Mouse (Mus musculus) kidney, embryonic 15.5 days (tissue): ENCODE data around the gene Duoxa1. TPM values are rescaled to one million over a fixed set of nuclear protein-coding genes. Genes with fewer than 3 reads are reported as not detected.

Experiments used
- ATAC-seq: fragments of 200-750 bp; cut with Nextera tagmentation; replicated peaks from 2 replicates; pipeline ENCODE4 v1.8.0; 2017; ENCODE audit warnings: moderate TSS enrichment; ENCODE audit not compliant: low FRiP score
- H3K27ac ChIP-seq: fragments of 300-500 bp; sonication (generic); 2 replicates; pipeline ENCODE4 v1.5.1; 2015; ENCODE audit warnings: mild to moderate bottlenecking, inconsistent platforms
- H3K27me3 ChIP-seq: fragments of 300-500 bp; sonication (generic); 2 replicates; pipeline ENCODE4 v1.6.1; 2015; ENCODE audit warnings: inconsistent platforms
- H3K36me3 ChIP-seq: fragments of 300-500 bp; sonication (generic); 2 replicates; pipeline ENCODE4 v1.6.1; 2015; ENCODE audit warnings: inconsistent platforms
- H3K4me1 ChIP-seq: fragments of 300-500 bp; sonication (generic); 2 replicates; pipeline ENCODE4 v1.6.1; 2015; ENCODE audit warnings: inconsistent platforms
- H3K4me2 ChIP-seq: fragments of 300-500 bp; sonication (generic); 2 replicates; pipeline ENCODE4 v1.6.1; 2015; ENCODE audit warnings: moderate library complexity, mild to moderate bottlenecking, inconsistent platforms
- H3K4me3 ChIP-seq: fragments of 300-500 bp; sonication (generic); replicated peaks from 2 replicates; pipeline ENCODE4 v1.5.1; 2015; ENCODE audit warnings: mild to moderate bottlenecking, inconsistent platforms
- H3K9ac ChIP-seq: fragments of 300-500 bp; sonication (generic); 2 replicates; pipeline ENCODE4 v1.6.1; 2015; ENCODE audit warnings: mild to moderate bottlenecking, inconsistent platforms
- H3K9me3 ChIP-seq: fragments of 300-500 bp; sonication (generic); replicated peaks from 2 replicates; pipeline ENCODE4 v1.6.1; 2016; ENCODE audit warnings: inconsistent platforms
- WGBS: fragments of 180-500 bp; shearing (Covaris S2); methylation state at CpG from one replicate; pipeline ENCODE4 v1.1.7; 2015; ENCODE audit warnings: mixed read lengths; 5-methylcytosine and 5-hydroxymethylcytosine counted together
- polyA plus RNA-seq: library from polyadenylated mRNA; unstranded; fragments of >200 nt; fragmentation: Nextera tagmentation; extraction: Ambion mirVana; gene quantifications from 2 replicates; pipeline ENCODE4 v1.2.1, GENCODE M21; 2015

The Duoxa1 gene
- polyA plus RNA-seq: 0.10 TPM in 1 of 2 replicates, not detected in the other

DNA sequence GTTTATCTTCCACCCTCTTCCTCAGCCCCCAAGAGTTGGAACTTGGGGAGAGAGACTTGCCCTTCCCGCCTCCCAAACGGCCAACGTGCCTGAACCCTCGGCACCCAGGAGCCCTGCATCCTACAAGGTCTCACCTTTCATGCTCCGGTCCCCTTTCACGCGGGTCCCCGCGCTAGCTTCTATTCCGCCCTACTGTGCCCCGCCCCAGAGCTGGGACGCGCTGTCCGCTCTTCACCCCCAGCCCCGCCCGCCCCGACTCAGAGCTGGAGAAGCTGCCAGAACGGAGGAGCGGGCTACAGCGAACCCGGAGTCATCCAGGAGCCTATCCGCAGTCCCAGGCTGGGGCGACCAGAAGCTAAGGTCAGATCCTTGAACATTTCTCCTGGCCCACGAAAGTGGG lies at the start of gene Duoxa1:
Gene Duoxa1, minus strand, starts transcription at position 195 of the 400 bp plus-strand sequence.
- H3K4me3 ChIP-seq: peak within 1 kb of the TSS; percentile 33
- H3K9me3 ChIP-seq: no peaks in the 10 kb centered on the region
- H3K27ac ChIP-seq: no peak within 1 kb of the TSS
- 0 out of 2 replicates have a peak, but pooled peaks have one; percentile 65 for ATAC-seq
- peak within 1 kb of the TSS; percentile 58 for H3K4me2 ChIP-seq
- H3K27me3 ChIP-seq: peaks cover 74% of the 10 kb centered on the region
- H3K36me3 ChIP-seq: no peaks in the 10 kb centered on the region
- peaks cover 11% of the 10 kb centered on the region for H3K4me1 ChIP-seq
- 2% methylated on average over 24 of the region's 24 CpGs for WGBS
- H3K9ac ChIP-seq: no peak within 1 kb of the TSS

GRCm38 (mm10) chr2:122362622-122363523 lies 49.3 kb upstream of the Duoxa1 start:
- 86% methylated on average over 13 of the region's 13 CpGs for WGBS
- Histone ChIP-seq H3K27ac (no peak overlapping the region), H3K4me1 (peaks cover 24% of the 10 kb centered on the region), H3K27me3 (no peaks in the 10 kb centered on the region), H3K4me3 (no peak overlapping the region), H3K4me2 (no peak overlapping the region), H3K9me3 (no peaks in the 10 kb centered on the region), H3K36me3 (peaks cover 12% of the 10 kb centered on the region), H3K9ac (no peak overlapping the region)
- ATAC-seq: no peak

GRCm38 (mm10) chr2:122361868-122362621 lies 48.5 kb upstream of the Duoxa1 start:
- 52% methylated on average over 10 of the region's 10 CpGs for WGBS
- H3K4me2 ChIP-seq: no peak overlapping the region
- ATAC-seq: no peak
- no peak overlapping the region for H3K27ac ChIP-seq
- no peaks in the 10 kb centered on the region for H3K9me3 ChIP-seq
- H3K27me3 ChIP-seq: no peaks in the 10 kb centered on the region
- H3K36me3 ChIP-seq: peaks cover 17% of the 10 kb centered on the region
- peaks cover 16% of the 10 kb centered on the region for H3K4me1 ChIP-seq
- H3K9ac ChIP-seq: no peak overlapping the region
- H3K4me3 ChIP-seq: no peak overlapping the region

GRCm38 (mm10) chr2:122361181-122361580 lies 47.7 kb upstream of the Duoxa1 start:
- Histone ChIP-seq H3K9me3 (no peaks in the 10 kb centered on the region), H3K27me3 (no peaks in the 10 kb centered on the region), H3K4me2 (no peak overlapping the region), H3K9ac (no peak overlapping the region), H3K36me3 (peaks cover 25% of the 10 kb centered on the region), H3K4me3 (no peak overlapping the region), H3K4me1 (peaks cover 7% of the 10 kb centered on the region; the same call in 1 of the 2 replicates), H3K27ac (no peak overlapping the region)
- WGBS: 87% methylated on average over 6 of the region's 6 CpGs
- ATAC-seq: no peak

DNA sequence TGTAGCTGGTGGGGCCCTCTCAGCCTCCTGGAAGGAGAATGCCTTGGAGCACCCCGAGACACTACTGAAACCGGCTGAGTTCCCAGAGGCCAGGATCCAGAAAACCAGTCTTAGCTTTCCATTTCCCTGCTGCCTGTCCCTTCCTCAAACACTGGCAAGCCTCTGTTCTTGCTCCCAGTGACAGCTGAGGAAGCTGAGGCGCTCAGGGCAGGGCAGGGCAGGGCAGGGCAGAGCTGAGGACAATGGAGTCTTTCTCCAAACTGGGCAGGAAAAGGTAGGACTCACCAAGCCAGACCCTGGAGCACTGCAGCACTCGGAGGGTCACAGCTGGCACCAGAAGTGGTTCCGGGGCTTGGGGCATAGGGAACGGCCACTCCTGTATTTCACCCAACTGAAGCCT lies 46.8 kb upstream of the Duoxa1 start:
- H3K4me3 ChIP-seq: no peak overlapping the region
- H3K27me3 ChIP-seq: no peaks in the 10 kb centered on the region
- H3K4me1 ChIP-seq: 0 out of 2 replicates have a peak, but pooled peaks cover 2% of the 10 kb centered on the region
- no peak overlapping the region for H3K4me2 ChIP-seq
- H3K36me3 ChIP-seq: peaks cover 28% of the 10 kb centered on the region
- no peaks in the 10 kb centered on the region for H3K9me3 ChIP-seq
- no peak overlapping the region for H3K9ac ChIP-seq
- ATAC-seq: no peak
- 74% methylated on average over 6 of the region's 6 CpGs for WGBS
- H3K27ac ChIP-seq: no peak overlapping the region

DNA sequence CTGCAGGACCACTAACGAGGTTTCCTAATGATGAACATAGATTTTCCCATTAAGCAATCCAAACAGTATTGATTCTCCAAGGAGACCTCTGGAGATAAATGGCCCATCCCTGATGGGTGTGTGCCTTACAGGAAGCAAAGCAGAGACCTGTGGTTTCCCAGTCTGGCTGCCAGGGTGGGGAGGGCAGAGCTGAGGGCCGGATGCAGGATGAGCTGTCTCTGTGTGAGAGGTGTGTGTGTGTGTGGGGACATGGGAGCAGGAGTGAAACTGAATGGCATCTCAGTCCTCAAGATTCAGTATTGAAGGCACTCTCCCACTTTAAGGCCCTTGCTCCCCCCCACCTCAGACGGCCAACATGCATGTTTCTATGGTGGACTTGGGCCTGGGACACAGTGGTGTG lies 42.7 kb upstream of the Duoxa1 start:
- Histone ChIP-seq H3K4me1 (peaks cover 17% of the 10 kb centered on the region), H3K9me3 (no peaks in the 10 kb centered on the region), H3K4me3 (no peak overlapping the region), H3K27ac (no peak overlapping the region), H3K36me3 (peaks cover 20% of the 10 kb centered on the region), H3K27me3 (no peaks in the 10 kb centered on the region), H3K9ac (no peak overlapping the region), H3K4me2 (no peak overlapping the region)
- ATAC-seq: no peak
- 86% methylated on average over 3 of the region's 3 CpGs for WGBS

DNA sequence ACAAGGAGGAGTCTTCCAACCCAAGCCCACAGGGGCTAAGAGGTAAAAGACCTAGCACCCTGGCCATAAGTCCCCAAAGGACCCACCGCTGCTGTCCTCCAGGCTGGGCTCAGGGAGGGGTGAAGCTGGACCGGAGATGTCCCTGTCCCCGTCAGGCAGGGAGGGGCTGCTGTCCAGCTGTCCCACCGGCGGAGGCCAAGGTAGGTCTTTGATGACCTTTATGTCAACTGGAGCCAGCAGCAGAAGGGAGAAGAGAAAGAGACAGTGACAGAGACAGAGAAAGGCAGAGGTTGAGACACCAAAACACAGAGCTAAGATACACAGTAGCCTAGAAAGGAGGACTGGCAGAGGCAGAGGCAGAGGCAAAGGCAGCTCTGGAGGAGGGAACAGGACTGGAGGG lies 41.9 kb upstream of the Duoxa1 start:
- no peaks in the 10 kb centered on the region for H3K9me3 ChIP-seq
- peaks cover 20% of the 10 kb centered on the region for H3K36me3 ChIP-seq
- H3K27ac ChIP-seq: no peak overlapping the region
- 90% methylated on average over 5 of the region's 5 CpGs for WGBS
- peaks cover 20% of the 10 kb centered on the region for H3K4me1 ChIP-seq
- ATAC-seq: no peak
- H3K4me3 ChIP-seq: no peak overlapping the region
- no peaks in the 10 kb centered on the region for H3K27me3 ChIP-seq
- no peak overlapping the region for H3K4me2 ChIP-seq
- no peak overlapping the region for H3K9ac ChIP-seq

- Histone ChIP-seq H3K4me2 (no peak overlapping the region), H3K9me3 (no peaks in the 10 kb centered on the region), H3K9ac (no peak overlapping the region), H3K27me3 (no peaks in the 10 kb centered on the region), H3K27ac (no peak overlapping the region), H3K4me1 (peaks cover 27% of the 10 kb centered on the region), H3K36me3 (peaks cover 20% of the 10 kb centered on the region), H3K4me3 (no peak overlapping the region)
- ATAC-seq: no peak
- WGBS: 75% methylated on average over 12 of the region's 12 CpGs
Observed at GRCm38 (mm10) chr2:122354191-122354929, 40.8 kb upstream of the Duoxa1 start.

DNA sequence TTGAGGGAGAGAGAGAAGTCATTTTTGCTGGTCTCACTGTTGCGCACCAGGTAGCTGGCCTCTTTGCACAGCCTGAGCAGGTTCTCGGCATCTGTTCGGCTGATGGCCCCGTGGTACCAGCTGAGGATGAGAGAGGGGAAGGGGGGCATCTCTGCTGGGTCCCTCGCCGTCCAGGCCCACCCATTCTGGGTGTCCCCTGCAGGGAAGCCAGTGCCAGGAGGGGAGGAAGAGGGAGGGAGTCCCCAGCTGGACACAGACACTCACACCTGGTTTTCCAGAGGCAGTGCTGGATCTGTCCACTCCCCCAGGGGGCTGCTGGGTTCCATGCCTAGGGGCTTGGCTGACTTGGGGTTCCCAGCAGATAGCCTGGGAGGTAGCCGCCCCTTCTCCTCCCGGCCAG lies 40.2 kb upstream of the Duoxa1 start:
- peaks cover 20% of the 10 kb centered on the region for H3K36me3 ChIP-seq
- no peak overlapping the region for H3K27ac ChIP-seq
- H3K27me3 ChIP-seq: no peaks in the 10 kb centered on the region
- WGBS: 83% methylated on average over 8 of the region's 8 CpGs
- H3K4me1 ChIP-seq: peaks cover 31% of the 10 kb centered on the region
- no peak overlapping the region for H3K9ac ChIP-seq
- no peak overlapping the region for H3K4me3 ChIP-seq
- no peak for ATAC-seq
- H3K4me2 ChIP-seq: no peak overlapping the region
- no peaks in the 10 kb centered on the region for H3K9me3 ChIP-seq

GRCm38 (mm10) chr2:122352992-122353391 lies 39.5 kb upstream of the Duoxa1 start:
- no peak overlapping the region for H3K4me3 ChIP-seq
- no peak overlapping the region for H3K9ac ChIP-seq
- H3K4me1 ChIP-seq: peaks cover 35% of the 10 kb centered on the region
- ATAC-seq: no peak
- H3K4me2 ChIP-seq: no peak overlapping the region
- no peaks in the 10 kb centered on the region for H3K9me3 ChIP-seq
- H3K27ac ChIP-seq: no peak overlapping the region
- H3K27me3 ChIP-seq: no peaks in the 10 kb centered on the region
- WGBS: 62% methylated on average over 6 of the region's 6 CpGs
- peaks cover 20% of the 10 kb centered on the region for H3K36me3 ChIP-seq

DNA sequence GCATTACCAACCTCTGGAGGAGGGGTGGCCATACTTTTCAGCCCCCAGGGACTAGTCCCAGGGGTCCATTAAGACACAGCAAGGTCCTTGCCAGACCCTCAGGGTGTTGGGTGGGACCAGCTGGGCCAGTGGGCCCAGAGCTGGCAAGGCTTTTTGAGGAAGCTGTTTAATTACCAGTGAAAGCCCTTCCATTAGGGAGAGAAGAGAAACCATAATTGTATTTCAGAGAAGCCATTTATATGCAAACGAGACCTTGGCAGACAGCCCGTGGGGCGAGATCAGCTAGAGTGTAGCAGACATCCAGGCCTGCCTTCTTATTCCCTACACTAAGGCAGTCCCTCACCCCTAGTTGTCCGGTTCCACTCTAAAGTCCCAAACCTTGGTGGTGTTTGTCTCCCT lies 38.4 kb upstream of the Duoxa1 start:
- Histone ChIP-seq H3K9me3 (no peaks in the 10 kb centered on the region), H3K9ac (no peak overlapping the region), H3K36me3 (peaks cover 14% of the 10 kb centered on the region), H3K4me1 (peaks cover 39% of the 10 kb centered on the region), H3K27ac (peak overlapping the region; percentile 46), H3K4me3 (no peak overlapping the region), H3K4me2 (no peak overlapping the region), H3K27me3 (no peaks in the 10 kb centered on the region)
- 67% methylated on average over 4 of the region's 4 CpGs for WGBS
- no peak for ATAC-seq
